Mouse (Mus musculus): ENCODE measurements around the gene Trim2.

The Trim2 gene

DNA sequence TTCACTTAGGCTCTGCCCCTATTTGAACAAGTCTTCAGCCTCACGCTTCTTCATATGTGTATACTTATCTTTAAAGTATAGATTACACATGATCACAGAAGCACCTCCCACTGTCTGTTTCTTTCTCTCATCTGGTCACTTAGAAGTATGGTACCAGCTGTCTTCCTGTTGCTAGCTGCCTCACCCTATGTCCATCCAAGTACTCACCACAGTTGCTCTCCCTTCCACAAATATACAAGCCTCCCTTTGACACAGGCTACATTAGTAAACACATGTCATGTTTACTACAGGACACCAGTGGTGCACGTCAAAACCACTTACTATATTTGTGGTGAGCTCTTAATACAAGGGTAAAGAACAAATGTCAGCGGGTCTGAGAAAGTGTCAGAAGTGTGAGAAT lies 175.3 kb downstream of the Trim2 start:
- DNase-seq, result no peak

DNA sequence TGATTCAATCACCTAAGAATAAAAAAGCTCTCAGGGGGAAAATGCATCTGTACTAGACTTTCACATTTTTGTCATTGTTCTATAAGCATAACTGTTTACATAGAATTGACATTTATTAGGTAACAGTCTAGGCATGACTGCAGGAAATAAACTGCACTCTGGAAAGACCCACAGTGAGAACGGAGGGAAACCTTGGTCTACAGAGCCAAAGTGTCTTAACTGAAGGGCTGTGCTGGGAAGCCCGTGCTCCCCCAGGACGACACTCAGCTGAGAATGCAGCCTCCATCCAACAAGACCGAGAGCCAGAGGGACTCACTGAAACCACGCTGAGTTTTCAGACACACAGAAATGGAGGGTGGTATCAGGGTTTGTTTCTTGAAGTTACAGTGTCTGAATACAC lies 175.9 kb downstream of the Trim2 start:
- no peak for DNase-seq

DNA sequence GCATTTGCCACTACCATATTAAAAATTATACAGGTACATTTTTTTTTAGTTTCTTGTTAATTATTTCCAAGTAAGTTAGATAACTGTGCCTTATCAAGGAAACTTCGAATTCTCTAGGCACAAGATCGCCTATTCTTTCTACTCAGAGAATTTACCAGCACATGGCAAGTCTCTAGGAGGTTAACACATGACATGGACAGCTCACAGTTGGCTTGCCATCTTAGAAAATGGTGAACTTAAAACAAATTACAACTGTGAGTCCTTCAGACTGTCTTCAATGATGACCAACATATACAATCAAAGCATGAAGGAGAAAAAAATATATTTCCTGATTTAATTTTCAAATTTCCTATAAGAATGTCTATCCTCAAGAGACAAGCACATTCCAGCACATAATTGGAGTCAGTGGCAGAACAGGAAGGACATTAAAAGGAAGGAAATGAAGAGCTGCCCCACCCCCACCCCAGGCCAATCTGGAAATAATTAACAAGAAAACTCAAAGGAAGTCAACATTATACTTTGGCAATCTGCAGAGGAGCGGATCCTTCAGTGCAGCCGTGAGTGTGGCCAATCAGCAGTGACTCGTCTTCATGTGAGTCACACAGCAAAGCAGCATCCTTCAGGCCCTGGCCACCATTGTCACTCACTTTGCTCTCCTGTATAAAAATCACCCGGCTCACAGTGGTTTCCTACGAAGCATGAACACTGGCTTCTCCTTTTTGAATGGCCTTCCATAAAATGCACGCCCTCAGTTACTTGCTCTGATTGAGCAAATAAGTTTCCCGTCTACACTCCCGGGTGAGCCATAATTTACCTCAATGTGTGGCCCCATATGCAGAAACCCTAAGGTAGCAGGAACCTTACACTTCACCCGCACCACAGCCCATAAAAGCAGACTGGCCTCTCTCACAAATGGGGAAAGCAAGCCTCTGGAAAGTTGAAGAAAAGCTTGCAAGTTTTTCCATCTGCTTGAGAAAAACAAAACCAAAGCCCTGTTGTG lies 177.5 kb downstream of the Trim2 start:
- DNase-seq, result no peak

DNA sequence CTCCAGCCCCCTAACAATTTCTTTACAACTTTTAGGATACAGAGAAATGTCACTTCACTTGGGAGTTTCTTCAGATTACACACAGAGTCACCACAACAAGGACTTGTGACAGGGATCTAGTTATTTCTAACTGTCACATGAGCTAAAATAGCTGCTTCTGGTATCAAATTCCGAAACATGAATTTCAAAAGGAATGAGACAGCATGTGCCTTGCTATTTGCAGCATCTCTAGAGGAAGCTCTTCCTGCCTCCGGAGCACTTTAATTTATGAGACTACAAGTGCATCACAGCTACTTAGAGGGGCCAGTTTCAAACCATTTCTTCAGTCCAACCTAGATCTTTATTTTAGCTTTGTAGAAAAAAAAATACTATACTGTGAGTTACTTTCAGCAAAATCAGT lies 179.2 kb downstream of the Trim2 start:
- no peak for DNase-seq

DNA sequence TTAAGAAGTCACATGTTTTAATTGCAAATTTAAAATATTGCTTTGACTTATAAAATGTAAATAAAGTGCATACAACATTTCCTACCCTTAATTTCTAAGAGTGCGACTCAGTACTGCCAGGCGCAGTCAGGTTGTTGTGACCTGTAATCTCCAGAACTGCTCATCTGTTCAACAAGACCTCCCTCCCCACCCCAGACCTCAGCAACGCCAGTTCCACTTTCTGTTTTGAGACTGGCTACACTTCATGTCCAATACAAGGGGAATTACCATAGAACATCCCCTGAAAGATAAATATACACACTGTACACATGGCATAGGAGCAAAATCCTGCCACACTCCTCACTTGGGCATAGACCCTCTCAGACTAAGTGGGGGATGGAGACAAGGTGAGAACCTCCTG lies 180.0 kb downstream of the Trim2 start:
- DNase-seq, result no peak

DNA sequence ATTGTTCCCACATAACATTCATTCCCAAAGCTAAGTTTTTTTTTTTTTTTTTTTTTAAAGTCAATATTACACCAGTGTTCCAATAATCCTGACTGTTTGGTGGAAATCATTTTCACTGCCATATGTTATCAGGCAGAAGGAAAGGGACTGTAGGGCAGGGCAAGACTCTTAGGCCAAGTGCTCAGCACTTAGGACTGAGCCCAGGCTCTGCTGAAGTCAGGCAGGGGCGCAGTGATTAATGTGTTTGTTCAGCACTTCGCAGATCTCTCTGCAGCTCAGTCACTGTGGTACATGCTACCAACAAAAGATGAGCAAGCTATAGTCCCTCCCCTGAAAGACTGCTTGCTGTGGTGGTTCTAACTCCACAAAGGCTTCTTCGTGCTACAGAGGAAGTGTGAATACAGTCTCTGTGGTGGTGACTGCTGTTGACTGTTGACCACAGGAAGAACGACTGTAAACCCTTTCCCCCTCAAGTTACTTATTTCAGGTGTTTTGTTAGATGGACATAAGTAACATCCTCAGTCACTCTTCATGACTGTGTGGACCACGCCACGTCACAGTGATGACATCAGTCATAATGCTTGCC lies 180.9 kb downstream of the Trim2 start:
- no peak for DNase-seq

DNA sequence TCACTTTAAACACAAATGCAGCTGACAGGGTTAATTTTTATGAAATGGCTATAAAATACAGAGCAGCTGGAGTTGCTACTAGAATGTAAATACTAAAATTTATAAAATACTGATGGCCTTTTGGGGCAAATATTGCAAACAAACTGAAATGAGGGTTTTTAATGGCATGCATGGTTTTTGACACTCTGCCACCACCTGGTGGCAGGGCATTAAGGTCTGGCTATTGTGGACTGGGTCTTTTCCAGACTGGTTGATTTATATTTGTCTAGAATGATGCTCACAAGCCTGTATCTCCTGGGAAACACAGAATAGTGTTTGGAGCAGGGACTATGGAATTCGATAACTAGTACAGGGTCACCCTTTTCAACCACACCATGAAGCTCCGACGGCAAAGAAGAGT lies 183.2 kb downstream of the Trim2 start:
- DNase-seq, result peak; percentile 27 to 31

DNA sequence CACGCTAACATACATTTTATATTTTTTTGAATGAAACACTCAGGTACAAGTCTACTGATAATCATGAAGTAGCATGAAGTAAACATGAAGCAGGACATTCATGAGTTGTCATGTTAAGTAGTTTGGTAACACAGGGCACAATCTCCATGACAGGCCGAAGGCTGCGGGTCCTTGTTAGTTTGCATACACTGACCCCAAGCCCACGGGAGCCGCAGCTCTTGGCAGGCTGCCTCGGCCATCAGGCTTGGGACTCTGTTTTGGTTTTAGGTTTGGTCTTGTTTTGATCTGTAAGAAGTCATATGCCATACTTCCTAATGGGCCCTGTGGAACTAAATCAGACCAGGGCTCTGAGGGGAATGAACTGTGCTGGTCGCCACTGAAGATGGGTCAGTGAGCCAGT lies 188.0 kb downstream of the Trim2 start:
- DNase-seq, result no peak

DNA sequence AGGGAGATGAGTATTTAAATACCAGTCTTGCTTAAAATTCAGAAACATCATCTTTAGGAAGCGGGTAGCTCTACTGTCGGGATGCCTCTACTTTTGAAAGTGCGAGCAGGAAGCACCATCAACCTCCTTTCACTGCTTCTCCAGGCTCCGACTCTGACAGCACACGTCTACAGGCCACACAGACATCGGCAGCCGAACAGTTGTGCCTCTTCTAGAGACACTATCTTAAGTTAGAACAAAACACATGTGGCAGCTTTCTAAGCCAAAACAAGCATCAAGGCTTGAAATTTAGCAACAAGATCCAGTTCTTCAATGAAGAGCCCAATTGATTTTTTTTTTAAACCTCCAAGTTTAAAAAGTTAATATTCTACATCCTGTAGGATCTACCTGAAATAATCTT lies 188.5 kb downstream of the Trim2 start:
- DNase-seq, result no peak

Measured in thymus, postnatal 36 days (tissue).